Mouse (Mus musculus) forebrain, embryonic 12.5 days (tissue): ENCODE results near the gene Magohb. TPM values are rescaled to one million over a fixed set of nuclear protein-coding genes. Genes with fewer than 3 reads are reported as not detected.
A peak's percentile ranks its signal among the peaks of the same experiment; 100 is the strongest.

Source experiments
- ATAC-seq: fragments of 200-750 bp; cut with Nextera tagmentation; 2 replicates; pipeline ENCODE4 v1.8.0; 2017; ENCODE audit warnings: moderate TSS enrichment; ENCODE audit not compliant: low FRiP score
- H3K27ac ChIP-seq: fragments of 300-500 bp; sonication (generic); 2 replicates; pipeline ENCODE4 v1.5.1; 2016; ENCODE audit warnings: mild to moderate bottlenecking
- H3K27me3 ChIP-seq: fragments of 300-500 bp; sonication (generic); 2 replicates; pipeline ENCODE4 v1.6.1; 2016; ENCODE audit warnings: mild to moderate bottlenecking
- H3K36me3 ChIP-seq: fragments of 300-500 bp; sonication (generic); replicated peaks from 2 replicates; pipeline ENCODE4 v1.6.1; 2016; ENCODE audit warnings: mild to moderate bottlenecking
- H3K4me1 ChIP-seq: fragments of 300-500 bp; sonication (generic); 2 replicates; pipeline ENCODE4 v1.6.1; 2016
- H3K4me2 ChIP-seq: fragments of 300-500 bp; sonication (generic); 2 replicates; pipeline ENCODE4 v1.6.1; 2016; ENCODE audit warnings: mild to moderate bottlenecking, moderate library complexity
- H3K4me3 ChIP-seq: fragments of 300-500 bp; sonication (generic); replicated peaks from 2 replicates; pipeline ENCODE4 v1.5.1; 2016; ENCODE audit warnings: mild to moderate bottlenecking
- H3K9ac ChIP-seq: fragments of 300-500 bp; sonication (generic); 2 replicates; pipeline ENCODE4 v1.6.1; 2016; ENCODE audit warnings: mild to moderate bottlenecking
- H3K9me3 ChIP-seq: fragments of 300-500 bp; sonication (generic); 2 replicates; pipeline ENCODE4 v1.6.1; 2016
- WGBS: fragments of 180-500 bp; shearing (Covaris S2); methylation state at CpG from one replicate; pipeline ENCODE4 v1.1.7; 2016; 5-methylcytosine and 5-hydroxymethylcytosine counted together
- polyA plus RNA-seq: library from polyadenylated mRNA; unstranded; fragments of >200 nt; fragmentation: Nextera tagmentation; extraction: Ambion mirVana; gene quantifications from 2 replicates; pipeline ENCODE4 v1.2.1, GENCODE M21; 2016

The Magohb gene
- polyA plus RNA-seq: 61.5 and 64.5 TPM in 2 replicates

GRCm38 (mm10) chr6:131292991-131293788, at the start of gene Magohb:
TSS of gene Magohb (minus strand) at chr6:131293244.
- Histone ChIP-seq H3K4me3 (peak within 1 kb of the TSS; percentile 67), H3K4me2 (peak within 1 kb of the TSS; percentile 58), H3K4me1 (peaks cover 7% of the 10 kb centered on the region), H3K9ac (peak within 1 kb of the TSS; percentile 66), H3K36me3 (peaks cover 1% of the 10 kb centered on the region; the same call in 1 of the 2 replicates), H3K27ac (no peak within 1 kb of the TSS), H3K9me3 (no peaks in the 10 kb centered on the region), H3K27me3 (no peaks in the 10 kb centered on the region)
- ATAC-seq: peak; percentile 93
- WGBS: 2% methylated on average over 49 of the region's 51 CpGs

DNA sequence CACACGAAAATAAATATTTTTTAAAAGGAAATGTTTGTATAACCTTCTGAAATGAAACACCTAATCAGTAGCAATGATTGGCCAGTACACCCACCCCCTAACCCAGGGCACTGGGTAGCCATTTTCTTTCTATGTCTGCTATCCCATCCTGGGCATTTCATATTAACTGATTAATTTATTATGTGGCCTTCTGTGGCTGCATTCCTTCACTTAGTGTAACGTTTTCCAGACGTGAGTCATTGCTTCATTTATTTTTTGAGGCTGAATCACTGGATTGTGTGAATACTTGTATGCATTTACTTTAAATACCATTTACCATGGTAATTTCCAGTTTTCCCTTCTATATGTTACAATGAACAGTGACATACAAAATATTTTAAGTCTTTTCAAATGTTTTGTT, 47.0 kb upstream of the Magohb start:
- H3K4me2 ChIP-seq: no peak overlapping the region
- H3K9me3 ChIP-seq: 0 out of 2 replicates have a peak, but pooled peaks cover 5% of the 10 kb centered on the region
- no peaks in the 10 kb centered on the region for H3K36me3 ChIP-seq
- no peaks in the 10 kb centered on the region for H3K4me1 ChIP-seq
- no peak overlapping the region for H3K9ac ChIP-seq
- no peak overlapping the region for H3K4me3 ChIP-seq
- WGBS: 80% methylated on average over 3 of the region's 3 CpGs
- no peaks in the 10 kb centered on the region for H3K27me3 ChIP-seq
- ATAC-seq: no peak
- H3K27ac ChIP-seq: no peak overlapping the region

DNA sequence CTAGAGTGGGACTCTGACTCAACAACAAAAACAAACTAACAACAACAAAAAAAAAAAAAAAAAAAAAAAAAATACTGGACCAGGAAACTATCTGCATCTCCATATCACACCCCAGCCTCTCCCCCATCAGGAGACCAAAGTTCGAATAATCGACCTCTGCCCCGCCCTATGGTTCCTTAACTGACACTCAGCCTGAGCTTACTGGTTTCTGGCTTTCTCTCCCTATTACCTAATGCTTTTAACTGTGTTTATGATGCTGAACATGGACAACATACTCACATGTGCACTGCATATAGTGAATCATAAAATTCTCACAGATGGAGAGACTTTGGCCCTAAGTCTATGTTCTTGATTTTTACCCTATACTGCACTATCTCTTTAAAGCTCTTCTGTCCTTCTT, 46.3 kb upstream of the Magohb start:
- no peaks in the 10 kb centered on the region for H3K4me1 ChIP-seq
- WGBS: 76% methylated on average over 3 of the region's 3 CpGs
- H3K9me3 ChIP-seq: 0 out of 2 replicates have a peak, but pooled peaks cover 5% of the 10 kb centered on the region
- H3K36me3 ChIP-seq: no peaks in the 10 kb centered on the region
- H3K27me3 ChIP-seq: no peaks in the 10 kb centered on the region
- no peak overlapping the region for H3K27ac ChIP-seq
- H3K9ac ChIP-seq: no peak overlapping the region
- H3K4me2 ChIP-seq: no peak overlapping the region
- ATAC-seq: no peak
- no peak overlapping the region for H3K4me3 ChIP-seq

DNA sequence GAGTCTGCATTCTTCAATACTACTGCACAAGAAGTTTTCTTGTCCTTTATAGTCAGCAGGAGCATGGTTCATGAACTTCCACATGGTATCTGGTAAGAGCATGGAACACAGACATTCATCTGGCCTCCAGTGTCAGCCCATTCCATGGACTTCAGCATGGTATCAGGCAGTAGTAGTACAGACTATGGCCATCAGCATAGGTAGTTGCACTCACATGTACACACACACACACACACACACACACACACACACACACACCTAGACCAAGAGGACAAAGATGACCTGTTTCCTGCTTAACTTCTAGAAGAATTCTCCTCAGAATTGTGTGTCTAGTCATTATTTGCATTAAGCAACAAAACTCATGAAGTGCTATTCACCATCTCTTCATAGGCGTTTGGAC, 45.7 kb upstream of the Magohb start:
- Histone ChIP-seq H3K27me3 (no peaks in the 10 kb centered on the region), H3K4me2 (no peak overlapping the region), H3K4me1 (no peaks in the 10 kb centered on the region), H3K9me3 (0 out of 2 replicates have a peak, but pooled peaks cover 5% of the 10 kb centered on the region), H3K4me3 (no peak overlapping the region), H3K9ac (no peak overlapping the region), H3K27ac (no peak overlapping the region), H3K36me3 (no peaks in the 10 kb centered on the region)
- WGBS: 78% methylated on average over 1 of the region's 1 CpGs
- ATAC-seq: no peak

DNA sequence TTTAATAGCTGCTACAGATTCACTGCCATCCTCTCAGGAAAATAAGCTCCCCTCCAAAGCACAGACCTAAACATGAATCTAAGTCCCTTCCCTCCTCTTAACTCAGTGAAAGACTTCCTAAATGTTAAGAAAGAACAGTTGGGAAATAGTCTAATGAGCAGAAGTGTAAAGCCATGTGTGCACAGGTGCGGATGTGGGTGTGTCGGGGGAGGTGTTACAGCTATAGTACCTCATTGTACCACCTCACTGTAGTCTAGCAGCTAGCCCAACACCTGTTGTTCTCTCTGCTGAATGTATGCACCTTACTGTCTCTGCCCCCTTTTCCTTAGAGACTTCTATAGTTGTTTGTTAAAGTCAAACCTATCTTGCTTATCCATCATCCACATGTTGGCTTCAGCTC, 34.0 kb upstream of the Magohb start:
- no peaks in the 10 kb centered on the region for H3K4me1 ChIP-seq
- H3K9me3 ChIP-seq: no peaks in the 10 kb centered on the region
- no peak overlapping the region for H3K4me2 ChIP-seq
- no peak overlapping the region for H3K9ac ChIP-seq
- no peaks in the 10 kb centered on the region for H3K36me3 ChIP-seq
- no peak overlapping the region for H3K4me3 ChIP-seq
- H3K27ac ChIP-seq: no peak overlapping the region
- WGBS: 74% methylated on average over 2 of the region's 2 CpGs
- no peaks in the 10 kb centered on the region for H3K27me3 ChIP-seq
- ATAC-seq: no peak

DNA sequence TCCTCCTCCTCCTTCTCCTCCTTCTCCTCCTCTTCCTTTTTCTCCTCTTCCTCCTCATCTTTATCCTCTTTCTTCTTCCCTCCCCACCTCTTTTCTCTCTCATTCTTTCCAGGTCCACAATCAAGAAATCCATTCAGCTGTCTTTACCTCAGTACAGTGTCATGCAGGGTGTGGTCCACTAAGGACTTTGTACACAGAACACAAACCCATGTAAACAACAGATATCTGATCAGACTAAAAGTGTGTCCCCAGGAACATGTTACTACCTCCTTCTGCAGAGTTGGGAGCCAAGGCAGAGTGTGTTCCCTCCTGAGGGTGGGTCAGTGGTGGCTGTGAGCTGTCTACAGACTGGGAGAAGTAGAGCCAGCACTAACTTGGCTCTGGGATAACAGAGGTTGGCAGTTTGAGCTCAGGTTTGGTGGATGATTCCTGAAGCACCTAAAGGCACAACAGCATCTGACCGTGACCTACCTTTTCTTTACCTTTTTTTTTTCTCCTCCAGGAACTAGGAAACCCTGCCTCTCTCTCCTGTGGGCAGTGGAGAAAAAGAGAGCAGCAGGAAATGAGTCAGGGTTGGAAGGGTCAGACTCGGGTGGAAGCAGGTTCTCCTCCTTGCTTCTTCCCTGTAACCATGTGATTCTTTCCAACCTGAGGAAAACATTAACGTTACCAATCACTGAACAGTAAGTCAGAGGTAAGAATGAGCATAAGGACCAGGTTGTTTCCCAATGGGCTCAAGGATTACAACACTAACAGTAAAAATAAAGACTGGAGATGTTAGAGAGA, 29.0 kb upstream of the Magohb start:
- H3K9ac ChIP-seq: no peak overlapping the region
- H3K27ac ChIP-seq: no peak overlapping the region
- H3K9me3 ChIP-seq: no peaks in the 10 kb centered on the region
- 77% methylated on average over 3 of the region's 3 CpGs for WGBS
- no peak for ATAC-seq
- no peaks in the 10 kb centered on the region for H3K4me1 ChIP-seq
- no peaks in the 10 kb centered on the region for H3K27me3 ChIP-seq
- H3K36me3 ChIP-seq: no peaks in the 10 kb centered on the region
- H3K4me3 ChIP-seq: no peak overlapping the region
- no peak overlapping the region for H3K4me2 ChIP-seq

GRCm38 (mm10) chr6:131316155-131317101, 23.4 kb upstream of the Magohb start:
- no peak overlapping the region for H3K4me2 ChIP-seq
- no peak overlapping the region for H3K4me3 ChIP-seq
- H3K27ac ChIP-seq: no peak overlapping the region
- H3K4me1 ChIP-seq: no peaks in the 10 kb centered on the region
- no peaks in the 10 kb centered on the region for H3K27me3 ChIP-seq
- H3K36me3 ChIP-seq: no peaks in the 10 kb centered on the region
- no peak for ATAC-seq
- WGBS: 87% methylated on average over 7 of the region's 7 CpGs
- no peaks in the 10 kb centered on the region for H3K9me3 ChIP-seq
- H3K9ac ChIP-seq: no peak overlapping the region

GRCm38 (mm10) chr6:131308031-131308430, 15.0 kb upstream of the Magohb start:
- H3K9ac ChIP-seq: no peak overlapping the region
- no peak overlapping the region for H3K4me2 ChIP-seq
- H3K36me3 ChIP-seq: no peaks in the 10 kb centered on the region
- WGBS: 68% methylated on average over 3 of the region's 3 CpGs
- H3K4me1 ChIP-seq: no peaks in the 10 kb centered on the region
- H3K9me3 ChIP-seq: no peaks in the 10 kb centered on the region
- H3K4me3 ChIP-seq: no peak overlapping the region
- ATAC-seq: no peak
- no peak overlapping the region for H3K27ac ChIP-seq
- H3K27me3 ChIP-seq: no peaks in the 10 kb centered on the region

GRCm38 (mm10) chr6:131304776-131305175, 11.7 kb upstream of the Magohb start:
- 76% methylated on average over 3 of the region's 3 CpGs for WGBS

DNA sequence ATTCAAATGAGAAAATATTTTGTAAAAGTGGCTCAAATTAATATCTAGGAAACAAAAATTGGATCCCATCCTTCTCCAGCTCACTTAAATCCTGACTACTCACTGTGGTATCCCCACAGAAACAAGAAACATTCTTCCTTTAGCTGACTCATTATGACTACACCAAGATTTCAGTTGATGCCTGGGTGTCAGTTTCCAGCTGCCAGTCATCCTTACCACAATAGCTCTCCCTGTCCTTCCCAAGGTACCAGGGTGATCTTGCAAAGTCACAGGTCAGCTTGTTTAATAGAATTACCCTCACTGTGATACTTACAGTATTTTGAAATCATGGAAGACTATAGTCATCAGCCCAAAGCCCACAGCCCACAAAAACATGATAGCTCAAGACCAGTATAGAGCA, 5.5 kb upstream of the Magohb start:
- no peaks in the 10 kb centered on the region for H3K27me3 ChIP-seq
- no peak overlapping the region for H3K9ac ChIP-seq
- no peaks in the 10 kb centered on the region for H3K36me3 ChIP-seq
- no peak for ATAC-seq
- no peak overlapping the region for H3K4me2 ChIP-seq
- H3K4me3 ChIP-seq: no peak overlapping the region
- H3K4me1 ChIP-seq: no peaks in the 10 kb centered on the region
- H3K9me3 ChIP-seq: no peaks in the 10 kb centered on the region
- no peak overlapping the region for H3K27ac ChIP-seq

More at GRCm38 (mm10) chr6:131304776-131305175, 11.7 kb upstream of the Magohb start:
- H3K9me3 ChIP-seq: no peaks in the 10 kb centered on the region
- no peak for ATAC-seq
- H3K36me3 ChIP-seq: no peaks in the 10 kb centered on the region
- H3K4me3 ChIP-seq: no peak overlapping the region
- H3K27me3 ChIP-seq: no peaks in the 10 kb centered on the region
- H3K27ac ChIP-seq: no peak overlapping the region
- no peak overlapping the region for H3K9ac ChIP-seq
- no peaks in the 10 kb centered on the region for H3K4me1 ChIP-seq
- no peak overlapping the region for H3K4me2 ChIP-seq

GRCm38 (mm10) chr6:131294435-131295112, 1.5 kb upstream of the Magohb start:
- H3K9me3 ChIP-seq: no peaks in the 10 kb centered on the region
- H3K4me1 ChIP-seq: peaks cover 7% of the 10 kb centered on the region
- H3K9ac ChIP-seq: no peak overlapping the region
- H3K36me3 ChIP-seq: no peaks in the 10 kb centered on the region
- 85% methylated on average over 5 of the region's 5 CpGs for WGBS
- no peak overlapping the region for H3K4me2 ChIP-seq
- no peak overlapping the region for H3K27ac ChIP-seq
- no peaks in the 10 kb centered on the region for H3K27me3 ChIP-seq
- no peak overlapping the region for H3K4me3 ChIP-seq
- no peak for ATAC-seq
